27 mouse cellular contexts compared by ENCODE assay signal in the genomic region with DNA sequence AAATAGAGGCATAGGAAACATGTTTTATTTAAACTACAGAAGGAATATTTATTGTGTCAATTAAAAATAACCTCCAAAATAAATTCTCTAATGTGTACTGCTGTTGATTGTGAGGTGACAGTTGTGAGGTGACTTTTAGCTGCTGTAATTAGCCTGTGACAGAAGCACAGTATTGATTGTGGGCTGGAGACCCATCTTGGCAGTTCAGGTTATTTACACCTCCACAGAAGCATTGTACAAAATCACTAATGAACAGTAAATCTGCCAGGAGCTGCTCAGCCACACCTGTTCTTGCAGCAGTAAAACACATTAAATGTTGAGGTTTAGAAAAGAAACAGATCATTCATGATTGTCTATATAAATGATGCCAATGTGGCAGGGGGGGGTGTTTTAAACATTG.
DNase-seq lines count a peak whose midpoint lies in the region; ATAC-seq and TF ChIP-seq lines count a peak whose summit lies in the region.
"Had no signal": no experiment of that assay in that cellular context is flagged by ENCODE, and none has a peak within 500 bp of the region (broad histone marks: within the 10 kb centered on the region; RNA-seq: fewer than 3 reads in every experiment).

No protein-coding gene starts in this region.

- no peaks in the 10 kb centered on the region for H3K4me1 ChIP-seq in limb, embryonic 10.5 days
- no peaks in the 10 kb centered on the region for H3K4me1 ChIP-seq in neural tube, embryonic 13.5 days (replicated peaks)
- H3K4me1 ChIP-seq: embryonic facial prominence, embryonic 12.5 days; embryonic facial prominence, embryonic 15.5 days; heart, embryonic 10.5 days; heart, embryonic 13.5 days had no signal

- TF ChIP-seq POLR2A in brain, embryonic 14.5 days (IDR thresholded peaks at IDR 0.05; ENCODE audit: borderline replicate concordance, extremely low read depth, insufficient read depth, insufficient read length, poor library complexity, severe bottlenecking) = no peak

- peak; percentile 8 for DNase-seq in layer of hippocampus, adult 9-11 months
- DNase-seq in layer of hippocampus, adult 2 months (ENCODE audit: low spot score in 2 of 2) = no peak
- DNase-seq in brain, embryonic 14.5 days (ENCODE audit: low read depth) = peak; percentile 41
- DNase-seq in limb, embryonic 10.5 days (ENCODE audit: low spot score) = peak; percentile 31
- no peak for DNase-seq in adrenal gland, postnatal 4 days (ENCODE audit: low spot score in 2 of 2)
- DNase-seq in liver = no peak
- DNase-seq: adrenal gland, postnatal 10 days; B cell, adult 2 months; cerebellum, adult 2 months; cerebellum, adult 9-11 months; cerebellum, postnatal 25 days; gastrocnemius, postnatal 25 days; heart, adult 2 months; heart, postnatal 14 days; heart, postnatal 4 days had no signal

- H3K36me3 ChIP-seq in limb, embryonic 10.5 days = no peaks in the 10 kb centered on the region; the same call in 1 of the 2 replicates
- no peaks in the 10 kb centered on the region; the same call in 1 of the 2 replicates for H3K36me3 ChIP-seq in neural tube, embryonic 13.5 days
- H3K36me3 ChIP-seq: embryonic facial prominence, embryonic 12.5 days; embryonic facial prominence, embryonic 15.5 days had no signal

- peak; percentile 61; the same call in 1 of the 2 replicates for ATAC-seq in neural tube, embryonic 13.5 days (ENCODE audit: low read depth)
- ATAC-seq: forebrain, embryonic 16.5 days; hindbrain, postnatal 0 days; inflammation-experienced regulatory T-cells, adult 6 months; Patski had no signal

- H3K4me3 ChIP-seq in layer of hippocampus, adult 2 months = no peak overlapping the region
- no peak overlapping the region for H3K4me3 ChIP-seq in limb, embryonic 10.5 days
- H3K4me3 ChIP-seq in neural tube, embryonic 13.5 days = no peak overlapping the region
- H3K4me3 ChIP-seq: embryonic facial prominence, embryonic 12.5 days; embryonic facial prominence, embryonic 15.5 days; heart, adult 2 months; heart, embryonic 10.5 days; heart, embryonic 13.5 days had no signal

- no peak for TF ChIP-seq CTCF in layer of hippocampus, adult 2 months (conservative IDR thresholded peaks at IDR 0.05)
- no peak for TF ChIP-seq CTCF in brain, embryonic 14.5 days (IDR thresholded peaks at IDR 0.05; ENCODE audit: borderline replicate concordance, extremely low read depth, insufficient read depth, insufficient read length)

- no peak overlapping the region for H3K4me2 ChIP-seq in neural tube, embryonic 13.5 days
- H3K4me2 ChIP-seq: embryonic facial prominence, embryonic 12.5 days; embryonic facial prominence, embryonic 15.5 days; heart, embryonic 13.5 days; hindbrain, embryonic 14.5 days had no signal

- no peak overlapping the region for H3K27ac ChIP-seq in layer of hippocampus, adult 2 months
- H3K27ac ChIP-seq in limb, embryonic 10.5 days = no peak overlapping the region
- H3K27ac ChIP-seq in neural tube, embryonic 13.5 days (replicated peaks) = no peak overlapping the region
- H3K27ac ChIP-seq: embryonic facial prominence, embryonic 12.5 days; embryonic facial prominence, embryonic 15.5 days; heart, adult 2 months; heart, embryonic 10.5 days; heart, embryonic 13.5 days; hindbrain, embryonic 14.5 days; hindbrain, postnatal 0 days had no signal

- no peaks in the 10 kb centered on the region for H3K9me3 ChIP-seq in limb, embryonic 10.5 days (replicated peaks)
- H3K9me3 ChIP-seq in neural tube, embryonic 13.5 days = no peaks in the 10 kb centered on the region
- H3K9me3 ChIP-seq: embryonic facial prominence, embryonic 12.5 days; embryonic facial prominence, embryonic 15.5 days; G1E; heart, embryonic 10.5 days; heart, embryonic 13.5 days had no signal

- no peak overlapping the region for H3K9ac ChIP-seq in neural tube, embryonic 13.5 days
- H3K9ac ChIP-seq: embryonic facial prominence, embryonic 12.5 days; embryonic facial prominence, embryonic 15.5 days; heart, embryonic 13.5 days; hindbrain, embryonic 14.5 days had no signal

- no peaks in the 10 kb centered on the region for H3K27me3 ChIP-seq in limb, embryonic 10.5 days (ENCODE audit: low read depth, poor library complexity, severe bottlenecking)
- no peaks in the 10 kb centered on the region for H3K27me3 ChIP-seq in neural tube, embryonic 13.5 days
- H3K27me3 ChIP-seq: CH12.LX; embryonic facial prominence, embryonic 12.5 days; embryonic facial prominence, embryonic 15.5 days; heart, embryonic 13.5 days; Patski had no signal

Comparison
In these comparisons a context has a peak if more than half of its experiments do, and no peak if none do; other contexts are left out.
1. DNase-seq: peak in layer of hippocampus, adult 9-11 months (single experiment), brain, embryonic 14.5 days (single experiment) and limb, embryonic 10.5 days (single experiment); none in layer of hippocampus, adult 2 months (0 of 2), adrenal gland, postnatal 4 days (0 of 2) and liver (single experiment).